Mouse (Mus musculus): ENCODE results near the gene Kpna1. TPM values are rescaled to one million over a fixed set of nuclear protein-coding genes. Genes with fewer than 3 reads are reported as not detected.
"Not testable (repeated sequence)": the region's sequence is repeated elsewhere in the genome, so short reads cannot be mapped to it uniquely, and the experiment has no call there.

The Kpna1 gene
- polyA plus RNA-seq, 1 experiment from 2014 or later: 55.5 TPM

GRCm38 (mm10) chr16:35998852-35999251, 20.3 kb downstream of the Kpna1 start:
- not testable (repeated sequence) for H3K27me3 ChIP-seq; H3K36me3 ChIP-seq; H3K4me3 ChIP-seq; H3K9ac ChIP-seq; H3K4me2 ChIP-seq (replicated peaks); H3K9me3 ChIP-seq; ATAC-seq (ENCODE audit: insufficient number of reproducible peaks, insufficient read depth, low FRiP score, low TSS enrichment); H3K27ac ChIP-seq; H3K4me1 ChIP-seq
- WGBS: 95% methylated on average over 4 of the region's 4 CpGs

DNA sequence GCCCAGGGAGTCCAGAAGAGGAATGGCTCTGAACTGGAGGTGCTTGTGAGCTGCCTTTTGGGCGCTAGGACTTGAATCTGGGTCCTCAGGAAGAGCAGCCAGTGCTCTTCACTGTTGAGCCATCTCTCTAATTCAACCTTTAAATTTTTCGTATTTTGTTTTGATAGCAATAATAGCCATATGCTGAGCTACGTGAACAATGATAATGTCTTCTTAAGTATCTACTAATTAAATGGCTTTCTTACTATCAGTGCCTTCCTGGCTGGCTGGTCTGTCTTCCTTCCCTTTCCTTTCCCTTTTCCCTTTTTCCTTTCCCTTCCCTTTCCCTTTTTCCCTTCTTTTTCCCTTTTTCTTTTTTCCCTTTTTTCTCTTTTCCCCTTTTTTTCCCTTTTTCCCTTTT, 29.8 kb downstream of the Kpna1 start:
- Histone ChIP-seq H3K27me3 (no peaks in the 10 kb centered on the region), H3K9me3 (no peaks in the 10 kb centered on the region), H3K4me2 (replicated peaks) (no peak overlapping the region), H3K4me1 (no peaks in the 10 kb centered on the region), H3K9ac (no peak overlapping the region), H3K27ac (no peak overlapping the region), H3K36me3 (peaks cover 16% of the 10 kb centered on the region; the same call in 1 of the 2 replicates), H3K4me3 (no peak overlapping the region)
- WGBS: 88% methylated on average over 3 of the region's 3 CpGs
- no peak for ATAC-seq (ENCODE audit: insufficient number of reproducible peaks, insufficient read depth, low FRiP score, low TSS enrichment)

- 86% methylated on average over 1 of the region's 1 CpGs for WGBS
- no peak overlapping the region for H3K4me2 ChIP-seq (replicated peaks)
- H3K9ac ChIP-seq: no peak overlapping the region
- H3K9me3 ChIP-seq: no peaks in the 10 kb centered on the region
- H3K4me1 ChIP-seq: no peaks in the 10 kb centered on the region
- H3K4me3 ChIP-seq: no peak overlapping the region
- ATAC-seq (ENCODE audit: insufficient number of reproducible peaks, insufficient read depth, low FRiP score, low TSS enrichment): no peak
- no peak overlapping the region for H3K27ac ChIP-seq
- H3K36me3 ChIP-seq: peaks cover 13% of the 10 kb centered on the region
- no peaks in the 10 kb centered on the region for H3K27me3 ChIP-seq
Measured at GRCm38 (mm10) chr16:36016335-36016734, 37.8 kb downstream of the Kpna1 start.

- H3K27ac ChIP-seq; H3K4me2 ChIP-seq (replicated peaks); H3K27me3 ChIP-seq; H3K4me1 ChIP-seq; ATAC-seq (ENCODE audit: insufficient number of reproducible peaks, insufficient read depth, low FRiP score, low TSS enrichment); H3K9ac ChIP-seq; H3K9me3 ChIP-seq; H3K4me3 ChIP-seq: not testable (repeated sequence)
- H3K36me3 ChIP-seq: peaks cover 21% of the 10 kb centered on the region
- 83% methylated on average over 1 of the region's 2 CpGs for WGBS
Measured at GRCm38 (mm10) chr16:36028120-36028519, 49.6 kb downstream of the Kpna1 start.

GRCm38 (mm10) chr16:36040640-36041624, 62.4 kb downstream of the Kpna1 start, which contains the start of gene Wdr5b:
TSS of gene Wdr5b (plus strand) at chr16:36041190.
- Histone ChIP-seq H3K4me3 (peak within 1 kb of the TSS; percentile 64), H3K4me1 (peaks cover 10% of the 10 kb centered on the region), H3K36me3 (peaks cover 36% of the 10 kb centered on the region), H3K9ac (peak within 1 kb of the TSS; percentile 67), H3K27me3 (no peaks in the 10 kb centered on the region), H3K9me3 (no peaks in the 10 kb centered on the region), H3K4me2 (replicated peaks) (peak within 1 kb of the TSS; percentile 60), H3K27ac (peak within 1 kb of the TSS; percentile 89)
- 2% methylated on average over 39 of the region's 39 CpGs for WGBS
- ATAC-seq (ENCODE audit: insufficient number of reproducible peaks, insufficient read depth, low FRiP score, low TSS enrichment): peak; percentile 95

- no peaks in the 10 kb centered on the region for H3K9me3 ChIP-seq
- peak overlapping the region; percentile 60 for H3K4me2 ChIP-seq (replicated peaks)
- H3K4me3 ChIP-seq: peak overlapping the region; percentile 64
- no peak for ATAC-seq (ENCODE audit: insufficient number of reproducible peaks, insufficient read depth, low FRiP score, low TSS enrichment)
- H3K4me1 ChIP-seq: peaks cover 10% of the 10 kb centered on the region
- H3K27me3 ChIP-seq: no peaks in the 10 kb centered on the region
- peak overlapping the region; percentile 89 for H3K27ac ChIP-seq
- peak overlapping the region; percentile 67 for H3K9ac ChIP-seq
- 30% methylated on average over 11 of the region's 11 CpGs for WGBS
- peaks cover 41% of the 10 kb centered on the region for H3K36me3 ChIP-seq
Measured at GRCm38 (mm10) chr16:36041625-36042020, 63.1 kb downstream of the Kpna1 start.

DNA sequence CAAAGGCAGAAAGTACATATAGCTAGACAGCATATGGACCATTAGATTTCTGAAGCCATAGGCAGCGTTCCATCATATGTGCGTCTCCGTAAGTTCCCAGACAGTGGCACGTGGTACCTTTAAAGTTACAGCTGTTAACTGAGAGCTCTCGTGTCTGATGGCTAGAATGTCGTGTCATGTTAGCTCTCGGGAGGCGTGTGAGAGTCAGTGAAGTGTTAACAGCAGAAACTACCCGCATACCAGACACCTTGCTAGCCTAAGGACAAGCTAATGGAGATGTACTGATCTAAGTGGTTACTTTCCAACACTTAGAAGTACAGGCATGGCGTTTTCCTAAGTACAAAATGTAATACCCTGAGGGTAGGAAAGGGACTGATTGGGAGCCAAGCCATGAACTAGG, 64.5 kb downstream of the Kpna1 start:
- H3K4me1 ChIP-seq: peaks cover 10% of the 10 kb centered on the region
- H3K27ac ChIP-seq: no peak overlapping the region
- no peak for ATAC-seq (ENCODE audit: insufficient number of reproducible peaks, insufficient read depth, low FRiP score, low TSS enrichment)
- H3K9ac ChIP-seq: no peak overlapping the region
- H3K4me3 ChIP-seq: no peak overlapping the region
- no peaks in the 10 kb centered on the region for H3K9me3 ChIP-seq
- H3K36me3 ChIP-seq: peaks cover 53% of the 10 kb centered on the region
- H3K27me3 ChIP-seq: no peaks in the 10 kb centered on the region
- no peak overlapping the region for H3K4me2 ChIP-seq (replicated peaks)
- WGBS: 87% methylated on average over 10 of the region's 10 CpGs

GRCm38 (mm10) chr16:36043964-36044363, 65.4 kb downstream of the Kpna1 start:
- Histone ChIP-seq H3K4me3 (no peak overlapping the region), H3K36me3 (peaks cover 62% of the 10 kb centered on the region), H3K27ac (no peak overlapping the region), H3K4me1 (peaks cover 10% of the 10 kb centered on the region), H3K27me3 (no peaks in the 10 kb centered on the region), H3K9me3 (no peaks in the 10 kb centered on the region), H3K4me2 (replicated peaks) (no peak overlapping the region), H3K9ac (no peak overlapping the region)
- no peak for ATAC-seq (ENCODE audit: insufficient number of reproducible peaks, insufficient read depth, low FRiP score, low TSS enrichment)
- WGBS: 90% methylated on average over 4 of the region's 4 CpGs

DNA sequence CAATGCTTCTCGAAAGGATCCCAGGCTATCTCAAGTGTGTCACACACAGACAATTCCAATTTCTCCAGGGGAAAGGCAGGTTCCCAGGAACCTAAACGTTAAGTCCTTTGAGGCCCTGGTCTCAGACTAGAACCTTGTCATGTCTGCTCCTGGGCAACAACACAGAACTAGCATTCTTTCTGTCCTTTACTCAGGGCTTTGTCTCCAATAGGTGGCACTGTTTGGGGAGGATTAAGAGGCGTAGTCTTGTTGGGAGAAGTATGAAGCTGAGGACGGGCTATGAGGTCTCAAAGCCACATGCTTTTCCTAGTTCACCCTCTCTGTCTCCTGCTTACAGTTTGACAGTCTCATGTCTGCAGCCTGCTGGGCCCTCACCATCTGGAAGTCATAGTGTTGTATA, 69.0 kb downstream of the Kpna1 start:
- 88% methylated on average over 4 of the region's 4 CpGs for WGBS

DNA sequence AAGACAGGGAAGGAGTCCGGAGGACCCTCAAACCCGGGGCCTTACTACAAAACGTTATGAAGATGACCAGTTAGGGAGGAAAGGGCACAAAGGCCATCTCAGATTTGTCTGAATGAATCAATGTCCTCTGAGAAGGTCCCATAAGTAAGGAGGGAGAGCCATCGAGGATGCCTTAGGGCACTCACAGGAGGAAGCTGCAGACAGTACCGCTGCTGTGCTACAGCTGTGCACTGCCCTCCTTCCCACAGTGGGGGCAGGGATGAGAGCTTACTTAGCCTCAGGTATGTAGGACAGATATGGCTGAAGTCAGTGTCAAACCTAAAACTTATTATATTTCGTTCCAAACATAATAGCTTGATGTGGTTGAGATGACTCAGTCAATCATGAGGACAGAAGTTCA, 72.9 kb downstream of the Kpna1 start:
- WGBS: 72% methylated on average over 6 of the region's 6 CpGs
- ATAC-seq (ENCODE audit: insufficient number of reproducible peaks, insufficient read depth, low FRiP score, low TSS enrichment): no peak
- peaks cover 61% of the 10 kb centered on the region for H3K36me3 ChIP-seq
- no peaks in the 10 kb centered on the region for H3K9me3 ChIP-seq
- H3K4me2 ChIP-seq (replicated peaks): no peak overlapping the region
- no peak overlapping the region for H3K4me3 ChIP-seq
- H3K9ac ChIP-seq: no peak overlapping the region
- H3K27ac ChIP-seq: no peak overlapping the region
- H3K27me3 ChIP-seq: no peaks in the 10 kb centered on the region
- H3K4me1 ChIP-seq: no peaks in the 10 kb centered on the region

More for the DNA sequence above, 69.0 kb downstream of the Kpna1 start:
- H3K9ac ChIP-seq: no peak overlapping the region
- peaks cover 91% of the 10 kb centered on the region for H3K36me3 ChIP-seq
- no peak overlapping the region for H3K27ac ChIP-seq
- no peak for ATAC-seq (ENCODE audit: insufficient number of reproducible peaks, insufficient read depth, low FRiP score, low TSS enrichment)
- H3K4me1 ChIP-seq: peaks cover 2% of the 10 kb centered on the region
- H3K9me3 ChIP-seq: no peaks in the 10 kb centered on the region
- no peaks in the 10 kb centered on the region for H3K27me3 ChIP-seq
- H3K4me2 ChIP-seq (replicated peaks): no peak overlapping the region
- no peak overlapping the region for H3K4me3 ChIP-seq

- no peak overlapping the region for H3K9ac ChIP-seq
- H3K4me3 ChIP-seq: no peak overlapping the region
- no peak for ATAC-seq (ENCODE audit: insufficient number of reproducible peaks, insufficient read depth, low FRiP score, low TSS enrichment)
- H3K4me2 ChIP-seq (replicated peaks): no peak overlapping the region
- WGBS: 83% methylated on average over 6 of the region's 6 CpGs
- H3K27me3 ChIP-seq: no peaks in the 10 kb centered on the region
- no peak overlapping the region for H3K27ac ChIP-seq
- no peaks in the 10 kb centered on the region for H3K4me1 ChIP-seq
- peaks cover 41% of the 10 kb centered on the region for H3K36me3 ChIP-seq
- no peaks in the 10 kb centered on the region for H3K9me3 ChIP-seq
Measured at GRCm38 (mm10) chr16:36053524-36054275, 75.2 kb downstream of the Kpna1 start.
